Mouse (Mus musculus): ENCODE measurements at regions not wholly inside any gene's neighbourhood (a gene's known extent, or its start where the extent isn't known, plus 50 kb on each side); places are given as distances from the start of the nearest gene placed in this dataset.

GRCm38 (mm10) chrX:105228580-105228979, 108.4 kb downstream of the Magee1 start:
- Histone ChIP-seq H3K9ac (ENCODE audit: control insufficient read depth, low read depth, low read length, poor library complexity, severe bottlenecking) (no peak overlapping the region), H3K79me2 (ENCODE audit: control insufficient read depth, insufficient read depth, low read length, poor library complexity) (no peaks in the 10 kb centered on the region), H3K9me3 (replicated peaks; ENCODE audit: insufficient read depth, low read length) (no peaks in the 10 kb centered on the region), H3K4me1 (ENCODE audit: control insufficient read depth in 1 of 2, insufficient read depth in 2 of 2, low read length in 2 of 2) (no peaks in the 10 kb centered on the region), H3K4me3 (ENCODE audit: control insufficient read depth in 1 of 2, insufficient read depth in 1 of 2, low read depth in 2 of 2, low read length in 2 of 2) (no peak overlapping the region), H3K27ac (ENCODE audit: control insufficient read depth, low read depth, low read length) (no peak overlapping the region), H3K36me3 (ENCODE audit: control insufficient read depth in 1 of 2, insufficient read depth in 2 of 2, low read length in 2 of 2) (no peaks in the 10 kb centered on the region), H3K27me3 (ENCODE audit: control insufficient read depth in 1 of 2, insufficient read depth in 2 of 2, low read length in 2 of 2) (no peaks in the 10 kb centered on the region)
- no peak for TF ChIP-seq POLR2AphosphoS2 (IDR thresholded peaks at IDR 0.05; ENCODE audit: low read length)
- TF ChIP-seq POLR2AphosphoS5 (IDR thresholded peaks at IDR 0.05; ENCODE audit: borderline replicate concordance, low read depth, low read length) = no peak
- no peak for TF ChIP-seq SMC3 (IDR thresholded peaks at IDR 0.05; ENCODE audit: low read depth, low read length)
- no peak for TF ChIP-seq MYC (IDR thresholded peaks at IDR 0.05; ENCODE audit: low read depth, low read length)
- TF ChIP-seq EP300 (IDR thresholded peaks at IDR 0.05; ENCODE audit: low read depth in 1 of 2, low read length in 2 of 2) = no peak
- no peak for TF ChIP-seq ELF1 (IDR thresholded peaks at IDR 0.05; ENCODE audit: low read depth, low read length)
- no peak for TF ChIP-seq BHLHE40 (IDR thresholded peaks at IDR 0.05; ENCODE audit: borderline replicate concordance, low read depth, low read length)
- TF ChIP-seq NRF1 (IDR thresholded peaks at IDR 0.05; ENCODE audit: insufficient read depth, low read depth, low read length, poor library complexity, severe bottlenecking) = no peak
- no peak for TF ChIP-seq CHD1 (IDR thresholded peaks at IDR 0.05; ENCODE audit: low read depth, low read length)
- TF ChIP-seq MYB (IDR thresholded peaks at IDR 0.05; ENCODE audit: low read depth, low read length) = no peak
- DNase-seq (ENCODE audit: low read depth, low spot score) = no peak

- no peaks in the 10 kb centered on the region for H3K9me3 ChIP-seq (replicated peaks; ENCODE audit: insufficient read depth, low read length)
- no peak overlapping the region for H3K4me3 ChIP-seq (ENCODE audit: control insufficient read depth in 1 of 2, insufficient read depth in 1 of 2, low read depth in 2 of 2, low read length in 2 of 2)
- H3K9ac ChIP-seq (ENCODE audit: control insufficient read depth, low read depth, low read length, poor library complexity, severe bottlenecking) = no peak overlapping the region
- no peaks in the 10 kb centered on the region; a peak in 1 of 4 replicates for H3K4me1 ChIP-seq (ENCODE audit: control insufficient read depth in 1 of 2, insufficient read depth in 2 of 2, low read length in 2 of 2)
- H3K27me3 ChIP-seq (ENCODE audit: control insufficient read depth in 1 of 2, insufficient read depth in 2 of 2, low read length in 2 of 2) = no peaks in the 10 kb centered on the region
- H3K27ac ChIP-seq (ENCODE audit: control insufficient read depth, low read depth, low read length) = no peak overlapping the region
- TF ChIP-seq RAD21 (IDR thresholded peaks at IDR 0.05; ENCODE audit: low read depth, low read length) (no peak), UBTF (IDR thresholded peaks at IDR 0.05; ENCODE audit: borderline replicate concordance, insufficient read depth, low read depth, low read length) (no peak), CHD2 (IDR thresholded peaks at IDR 0.05; ENCODE audit: low read length) (no peak), ZNF384 (IDR thresholded peaks at IDR 0.05; ENCODE audit: low read depth, low read length) (peak; percentile 47; the same call in 1 of the 2 replicates), GATA1 (IDR thresholded peaks at IDR 0.05; ENCODE audit: low read depth, low read length) (peak; percentile 27; the same call in 1 of the 2 replicates), ZC3H11A (IDR thresholded peaks at IDR 0.05; ENCODE audit: low read depth, low read length) (no peak), POLR2AphosphoS5 (IDR thresholded peaks at IDR 0.05; ENCODE audit: borderline replicate concordance, low read depth, low read length) (no peak), TCF12 (IDR thresholded peaks at IDR 0.05; ENCODE audit: low read depth, low read length) (peak; percentile 38; the same call in 1 of the 2 replicates), RCOR1 (IDR thresholded peaks at IDR 0.05; ENCODE audit: low read depth, low read length) (no peak), BHLHE40 (IDR thresholded peaks at IDR 0.05; ENCODE audit: borderline replicate concordance, low read depth, low read length) (no peak), ETS1 (IDR thresholded peaks at IDR 0.05; ENCODE audit: low read depth, low read length) (no peak), POLR2AphosphoS2 (IDR thresholded peaks at IDR 0.05; ENCODE audit: low read length) (no peak), EP300 (IDR thresholded peaks at IDR 0.05; ENCODE audit: low read depth in 1 of 2, low read length in 2 of 2) (peak in 1 of 2 experiments; percentile 48; a peak in 1 of 4 replicates), GABPA (IDR thresholded peaks at IDR 0.05; ENCODE audit: low read depth, low read length) (no peak)
- no peaks in the 10 kb centered on the region for H3K36me3 ChIP-seq (ENCODE audit: control insufficient read depth in 1 of 2, insufficient read depth in 2 of 2, low read length in 2 of 2)
- peak; percentile 21 for DNase-seq (ENCODE audit: low read depth, low spot score)
- no peaks in the 10 kb centered on the region for H3K79me2 ChIP-seq (ENCODE audit: control insufficient read depth, insufficient read depth, low read length, poor library complexity)
Observed at GRCm38 (mm10) chrX:105236982-105237738, 117.0 kb downstream of the Magee1 start.
